Mouse (Mus musculus) embryonic facial prominence, embryonic 15.5 days (tissue): Measurements from ENCODE around the gene Tmem183a. TPM values are rescaled to one million over a fixed set of nuclear protein-coding genes. Genes with fewer than 3 reads are reported as not detected.

ENCODE experiments used
- ATAC-seq: fragments of 200-750 bp; cut with Nextera tagmentation; 2 replicates; pipeline ENCODE4 v1.8.0; 2017; ENCODE audit warnings: low read depth, moderate TSS enrichment; ENCODE audit not compliant: insufficient number of reproducible peaks, low FRiP score, low TSS enrichment
- H3K27ac ChIP-seq: fragments of 300-500 bp; sonication (generic); replicated peaks from 2 replicates; pipeline ENCODE4 v1.5.1; 2015; ENCODE audit warnings: mild to moderate bottlenecking, inconsistent platforms
- H3K27me3 ChIP-seq: fragments of 300-500 bp; sonication (generic); 2 replicates; pipeline ENCODE4 v1.6.1; 2015; ENCODE audit warnings: inconsistent platforms
- H3K36me3 ChIP-seq: fragments of 300-500 bp; sonication (generic); 2 replicates; pipeline ENCODE4 v1.6.1; 2015; ENCODE audit warnings: mild to moderate bottlenecking, inconsistent platforms
- H3K4me1 ChIP-seq: fragments of 300-500 bp; sonication (generic); 2 replicates; pipeline ENCODE4 v1.6.1; 2015; ENCODE audit warnings: inconsistent platforms
- H3K4me2 ChIP-seq: fragments of 300-500 bp; sonication (generic); replicated peaks from 2 replicates; pipeline ENCODE4 v1.6.1; 2015; ENCODE audit warnings: mild to moderate bottlenecking, inconsistent platforms
- H3K4me3 ChIP-seq: fragments of 300-500 bp; sonication (generic); replicated peaks from 2 replicates; pipeline ENCODE4 v1.5.1; 2015; ENCODE audit warnings: mild to moderate bottlenecking, inconsistent platforms
- H3K9ac ChIP-seq: fragments of 300-500 bp; sonication (generic); 2 replicates; pipeline ENCODE4 v1.6.1; 2015; ENCODE audit warnings: inconsistent platforms
- H3K9me3 ChIP-seq: fragments of 300-500 bp; sonication (generic); replicated peaks from 2 replicates; pipeline ENCODE4 v1.6.1; 2016; ENCODE audit warnings: inconsistent platforms
- WGBS: fragments of 180-500 bp; shearing (Covaris S2); methylation state at CpG from one replicate; pipeline ENCODE4 v1.1.7; 2015; 5-methylcytosine and 5-hydroxymethylcytosine counted together
- polyA plus RNA-seq: library from polyadenylated mRNA; unstranded; fragments of >200 nt; fragmentation: Nextera tagmentation; extraction: Ambion mirVana; gene quantifications from 2 replicates; pipeline ENCODE4 v1.2.1, GENCODE M21; 2015

The Tmem183a gene
- polyA plus RNA-seq, 1 experiment from 2014 or later = 70.3 TPM

- 0 out of 2 replicates have a peak overlapping the region, but pooled peaks have one; percentile 2 for H3K27ac ChIP-seq
- ATAC-seq = no peak
- H3K4me1 ChIP-seq = peaks cover 18% of the 10 kb centered on the region
- H3K36me3 ChIP-seq = no peaks in the 10 kb centered on the region
- H3K9me3 ChIP-seq = no peaks in the 10 kb centered on the region
- no peak overlapping the region for H3K4me2 ChIP-seq
- H3K27me3 ChIP-seq = no peaks in the 10 kb centered on the region
- WGBS = 63% methylated on average over 13 of the region's 13 CpGs
- no peak overlapping the region for H3K4me3 ChIP-seq
- H3K9ac ChIP-seq = no peak overlapping the region
Measured at GRCm38 (mm10) chr1:134335211-134335923, 26.4 kb downstream of the Tmem183a start.

DNA sequence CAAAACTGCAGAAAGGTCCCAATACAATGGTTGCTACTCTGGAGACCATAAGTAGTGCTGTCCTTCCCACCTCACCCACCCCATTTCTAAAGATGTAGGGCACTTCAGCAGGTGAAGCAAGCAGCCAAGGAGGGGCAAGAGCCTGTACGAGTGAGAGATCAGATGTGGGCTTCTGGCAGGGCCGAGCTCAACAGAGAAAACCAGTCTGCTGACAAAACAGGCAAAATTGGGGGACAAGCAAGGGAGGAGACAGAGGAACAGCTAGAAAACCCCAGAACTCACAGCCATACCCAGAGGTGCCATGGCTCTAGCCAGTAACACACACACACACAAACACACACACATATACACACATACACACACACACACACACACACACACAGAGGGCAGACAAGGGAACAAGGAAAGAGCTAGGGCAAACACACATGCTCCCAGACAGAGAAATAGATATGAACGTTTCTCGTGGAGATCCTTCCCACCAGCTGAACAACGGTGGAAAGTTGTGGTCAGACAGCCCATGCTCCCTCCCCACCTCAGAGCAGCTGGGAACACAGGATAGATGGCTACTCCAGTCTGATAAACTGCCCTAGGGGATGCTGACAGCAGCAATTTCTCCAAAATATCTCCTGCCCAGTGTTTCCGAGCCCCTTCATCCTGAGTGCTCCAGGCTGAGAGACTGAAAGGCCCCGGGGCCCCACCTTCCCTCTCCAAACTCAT, 27.5 kb downstream of the Tmem183a start:
- peaks cover 18% of the 10 kb centered on the region for H3K4me1 ChIP-seq
- ATAC-seq = no peak
- H3K4me2 ChIP-seq = no peak overlapping the region
- H3K9ac ChIP-seq = no peak overlapping the region
- H3K27ac ChIP-seq = no peak overlapping the region
- no peak overlapping the region for H3K4me3 ChIP-seq
- 58% methylated on average over 7 of the region's 7 CpGs for WGBS
- H3K27me3 ChIP-seq = no peaks in the 10 kb centered on the region
- no peaks in the 10 kb centered on the region for H3K9me3 ChIP-seq
- H3K36me3 ChIP-seq = no peaks in the 10 kb centered on the region

- no peak; the same call in 1 of the 2 replicates for ATAC-seq
- 83% methylated on average over 10 of the region's 10 CpGs for WGBS
Measured at GRCm38 (mm10) chr1:134333371-134334110, 28.2 kb downstream of the Tmem183a start.

GRCm38 (mm10) chr1:134332770-134333271, 29.0 kb downstream of the Tmem183a start, which contains the start of gene Ppfia4:
Gene Ppfia4 (minus strand): TSS chr1:134332928.
- no peaks in the 10 kb centered on the region for H3K9me3 ChIP-seq
- H3K27ac ChIP-seq = peak within 1 kb of the TSS; percentile 41; the same call in 1 of the 2 replicates
- H3K27me3 ChIP-seq = no peaks in the 10 kb centered on the region
- H3K4me1 ChIP-seq = peaks cover 18% of the 10 kb centered on the region
- ATAC-seq = peak; percentile 73
- H3K9ac ChIP-seq = no peak within 1 kb of the TSS
- H3K4me2 ChIP-seq = 0 out of 2 replicates have a peak within 1 kb of the TSS, but pooled peaks have one; percentile 28
- H3K4me3 ChIP-seq = no peak within 1 kb of the TSS
- 45% methylated on average over 13 of the region's 13 CpGs for WGBS
- no peaks in the 10 kb centered on the region for H3K36me3 ChIP-seq

More at GRCm38 (mm10) chr1:134333371-134334110, 28.2 kb downstream of the Tmem183a start:
- H3K36me3 ChIP-seq = no peaks in the 10 kb centered on the region
- peaks cover 18% of the 10 kb centered on the region for H3K4me1 ChIP-seq
- no peak overlapping the region for H3K9ac ChIP-seq
- no peak overlapping the region for H3K27ac ChIP-seq
- no peak overlapping the region for H3K4me2 ChIP-seq
- no peak overlapping the region for H3K4me3 ChIP-seq
- H3K27me3 ChIP-seq = no peaks in the 10 kb centered on the region
- H3K9me3 ChIP-seq = no peaks in the 10 kb centered on the region

DNA sequence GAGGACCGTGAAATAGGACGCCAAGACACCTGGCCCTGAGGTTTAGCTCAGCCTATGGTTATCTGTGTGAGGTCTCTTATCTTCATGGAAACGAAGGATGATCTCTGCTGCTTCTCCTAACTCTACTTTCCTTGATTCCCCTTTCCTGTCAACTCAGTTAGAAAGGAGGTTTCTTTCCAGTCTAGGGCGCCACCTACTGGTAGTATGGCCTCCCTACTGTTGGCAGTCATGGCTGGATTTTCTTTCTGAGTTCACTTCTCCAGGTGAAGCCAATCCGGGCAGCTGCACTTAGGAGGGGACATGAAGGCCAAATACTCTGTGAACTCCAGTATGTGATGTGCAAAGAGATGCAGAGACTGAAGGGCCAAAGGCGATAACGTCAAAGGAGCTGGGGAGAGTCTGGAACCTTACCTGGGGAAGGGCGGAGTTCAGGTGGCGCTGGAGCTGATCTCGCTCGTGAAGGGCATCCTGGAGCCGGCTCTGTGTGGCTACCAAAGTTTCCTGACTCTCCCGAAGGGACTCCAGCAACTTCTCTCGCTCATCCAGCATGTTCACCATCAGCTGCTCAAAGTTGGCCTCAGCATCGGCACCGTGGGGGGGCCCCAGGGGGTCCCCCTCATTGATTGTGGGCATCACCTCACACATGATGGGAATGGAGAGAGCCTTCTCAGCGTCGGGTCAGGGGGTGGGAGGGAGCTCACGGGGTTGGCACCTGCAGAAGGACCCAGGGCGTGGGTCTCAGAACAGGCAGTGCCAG, 29.7 kb downstream of the Tmem183a start:
- Histone ChIP-seq H3K27ac (0 out of 2 replicates have a peak overlapping the region, but pooled peaks have one; percentile 41), H3K9me3 (no peaks in the 10 kb centered on the region), H3K4me3 (no peak overlapping the region), H3K36me3 (0 out of 2 replicates have a peak, but pooled peaks cover under 1% of the 10 kb centered on the region), H3K9ac (no peak overlapping the region), H3K4me2 (0 out of 2 replicates have a peak overlapping the region, but pooled peaks have one; percentile 28), H3K27me3 (no peaks in the 10 kb centered on the region), H3K4me1 (peaks cover 18% of the 10 kb centered on the region)
- WGBS = 58% methylated on average over 20 of the region's 20 CpGs
- 0 out of 2 replicates have a peak, but pooled peaks have one; percentile 3 for ATAC-seq

DNA sequence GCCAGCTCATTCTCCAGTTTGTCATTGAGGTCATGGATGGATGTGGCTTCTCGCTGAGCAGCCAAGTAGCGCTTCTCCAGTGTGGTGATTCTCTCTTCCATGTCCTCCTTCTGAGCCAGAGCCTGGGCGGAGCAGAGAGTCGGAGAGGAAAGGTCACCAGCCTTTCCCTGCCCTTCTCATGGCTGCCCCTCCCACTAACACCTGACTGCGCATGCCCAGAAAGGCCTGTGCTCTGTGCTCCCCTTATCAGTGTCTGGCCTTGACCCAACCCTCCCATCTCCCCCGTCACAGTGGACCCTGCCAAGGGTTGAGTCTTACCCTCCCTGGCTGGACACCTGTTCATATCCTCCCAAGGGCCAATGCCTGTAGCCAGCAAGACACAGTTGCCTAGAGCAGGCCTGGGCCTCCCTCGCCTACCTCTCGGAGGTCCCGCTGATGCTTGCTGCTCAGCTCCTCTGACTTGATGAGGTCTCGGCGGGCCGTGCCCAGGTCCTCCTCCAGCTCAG, 34.9 kb downstream of the Tmem183a start:
- no peak for ATAC-seq
- H3K27ac ChIP-seq = no peak overlapping the region
- no peaks in the 10 kb centered on the region for H3K4me1 ChIP-seq
- peaks cover 13% of the 10 kb centered on the region; the same call in 1 of the 2 replicates for H3K36me3 ChIP-seq
- H3K4me3 ChIP-seq = no peak overlapping the region
- no peak overlapping the region for H3K9ac ChIP-seq
- H3K27me3 ChIP-seq = no peaks in the 10 kb centered on the region
- no peak overlapping the region for H3K4me2 ChIP-seq
- no peaks in the 10 kb centered on the region for H3K9me3 ChIP-seq
- 93% methylated on average over 12 of the region's 12 CpGs for WGBS

- no peak for ATAC-seq
- 86% methylated on average over 6 of the region's 6 CpGs for WGBS
Measured at GRCm38 (mm10) chr1:134322591-134322990, 39.2 kb downstream of the Tmem183a start.

DNA sequence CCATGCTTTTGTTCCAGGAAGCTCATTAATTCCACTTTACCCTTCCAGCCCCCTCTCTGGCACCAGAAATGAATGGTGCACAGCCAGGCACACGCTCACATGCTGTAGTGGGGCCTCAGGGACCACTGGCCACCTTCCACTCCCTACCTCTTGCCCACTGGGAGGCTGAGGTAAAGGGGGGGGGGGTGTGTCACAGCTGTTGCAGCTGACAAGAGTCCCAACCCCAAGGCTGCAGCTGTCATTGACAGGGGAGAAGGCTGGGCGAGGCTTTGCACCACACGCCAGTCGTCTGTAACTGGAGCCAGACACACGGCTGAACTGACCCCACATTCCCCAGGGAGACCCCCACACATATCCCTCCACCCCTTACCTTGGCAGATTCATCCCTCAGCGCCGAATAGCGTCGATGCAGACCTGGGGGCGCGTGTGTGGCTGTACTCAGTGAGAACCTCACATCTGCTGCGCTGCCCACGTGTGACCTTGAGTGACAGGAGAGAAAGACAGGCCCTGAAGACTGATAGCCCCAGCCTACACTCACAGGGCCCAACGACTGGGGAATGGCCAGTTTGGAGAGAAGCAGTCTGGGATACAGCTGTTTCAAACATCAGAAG, 41.0 kb downstream of the Tmem183a start:
- Histone ChIP-seq H3K27ac (no peak overlapping the region), H3K4me1 (peaks cover 9% of the 10 kb centered on the region; the same call in 1 of the 2 replicates), H3K9ac (no peak overlapping the region), H3K36me3 (peaks cover 6% of the 10 kb centered on the region; the same call in 1 of the 2 replicates), H3K27me3 (no peaks in the 10 kb centered on the region), H3K9me3 (no peaks in the 10 kb centered on the region), H3K4me2 (no peak overlapping the region), H3K4me3 (no peak overlapping the region)
- 36% methylated on average over 14 of the region's 14 CpGs for WGBS
- ATAC-seq = 0 out of 2 replicates have a peak, but pooled peaks have one; percentile 56

More at GRCm38 (mm10) chr1:134322591-134322990, 39.2 kb downstream of the Tmem183a start:
- no peak overlapping the region for H3K4me2 ChIP-seq
- H3K4me1 ChIP-seq = peaks cover 9% of the 10 kb centered on the region; the same call in 1 of the 2 replicates
- no peaks in the 10 kb centered on the region for H3K27me3 ChIP-seq
- no peaks in the 10 kb centered on the region for H3K9me3 ChIP-seq
- no peak overlapping the region for H3K4me3 ChIP-seq
- H3K9ac ChIP-seq = no peak overlapping the region
- no peak overlapping the region for H3K27ac ChIP-seq
- peaks cover 13% of the 10 kb centered on the region; the same call in 1 of the 2 replicates for H3K36me3 ChIP-seq

DNA sequence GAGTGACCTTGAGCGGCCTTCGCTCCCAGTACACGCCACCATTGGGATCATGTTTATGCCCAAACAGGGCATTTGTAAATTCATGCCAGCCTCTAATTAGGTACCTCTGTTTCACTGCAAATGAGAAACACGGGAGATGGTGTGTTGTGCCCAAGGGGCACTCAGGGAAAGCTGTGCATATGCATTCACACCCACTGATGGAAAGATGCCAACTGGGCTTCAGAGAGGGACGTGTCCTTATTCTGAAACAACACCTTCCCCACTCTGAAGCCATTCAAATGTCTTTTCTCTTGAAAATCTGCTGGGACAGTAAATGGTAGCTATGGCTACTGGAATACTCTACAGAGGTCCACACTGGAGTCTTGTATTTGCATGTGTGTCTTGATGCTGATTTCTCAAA, 43.5 kb downstream of the Tmem183a start:
- ATAC-seq = no peak
- H3K9ac ChIP-seq = no peak overlapping the region
- H3K4me3 ChIP-seq = no peak overlapping the region
- H3K27me3 ChIP-seq = no peaks in the 10 kb centered on the region
- 76% methylated on average over 5 of the region's 5 CpGs for WGBS
- H3K4me1 ChIP-seq = peaks cover 9% of the 10 kb centered on the region; the same call in 1 of the 2 replicates
- H3K36me3 ChIP-seq = peaks cover under 1% of the 10 kb centered on the region; the same call in 1 of the 2 replicates
- no peak overlapping the region for H3K27ac ChIP-seq
- no peaks in the 10 kb centered on the region for H3K9me3 ChIP-seq
- no peak overlapping the region for H3K4me2 ChIP-seq
